Mouse (Mus musculus) left cerebral cortex, postnatal 25 days (tissue): ENCODE data around the gene Slx4. TPM values are rescaled to one million over a fixed set of nuclear protein-coding genes. Genes with fewer than 3 reads are reported as not detected.
"Not testable (repeated sequence)": the region's sequence is repeated elsewhere in the genome, so short reads cannot be mapped to it uniquely, and the experiment has no call there.

Experiments
- DNase-seq, 2 experiments: peaks; one replicate each; pipeline ENCODE4 v3.0.0; 2022; ENCODE audit warnings: low spot score in 2 of 2, mixed read lengths in 1 of 2
- intact Hi-C: fragments of 180-260 bp; cut with DNase I; formaldehyde crosslinking; loops from one replicate; pipeline ENCODE4 v1.15.1; 2025
- total RNA-seq, 2 experiments: library from RNA; stranded (reverse); gene quantifications; 2 replicates each; pipeline ENCODE4 v1.2.3; 2021

Slx4 gene
- total RNA-seq, 2 experiments from 2014 or later = 49.7 to 56.8 TPM

- intact Hi-C loops = not testable (repeated sequence)
Measured at GRCm38 (mm10) chr16:4016786-4017185, 13.2 kb upstream of the Slx4 start.

GRCm38 (mm10) chr16:4014040-4014668 is 10.6 kb upstream of the Slx4 start:
- intact Hi-C loops = no loop called here
- DNase-seq = no peak

More at GRCm38 (mm10) chr16:4016786-4017185, 13.2 kb upstream of the Slx4 start:
- not testable (repeated sequence) for DNase-seq

- intact Hi-C loops = no loop called here
- DNase-seq = no peak
Measured at GRCm38 (mm10) chr16:4012882-4013570, 9.5 kb upstream of the Slx4 start.

GRCm38 (mm10) chr16:3988410-3988809 is 15.2 kb downstream of the Slx4 start:
- no peak for DNase-seq
- intact Hi-C loops = no loop called here

GRCm38 (mm10) chr16:3983146-3983700 is 20.3 kb downstream of the Slx4 start:
- no peak for DNase-seq
- intact Hi-C loops = no loop called here

- intact Hi-C loops = no loop called here
- no peak for DNase-seq
Measured at GRCm38 (mm10) chr16:3982173-3982572, 21.4 kb downstream of the Slx4 start.

- intact Hi-C loops = no loop called here
- no peak for DNase-seq
Measured at GRCm38 (mm10) chr16:3976712-3977111, 26.9 kb downstream of the Slx4 start.

- intact Hi-C loops = no loop called here
- no peak for DNase-seq
Measured at GRCm38 (mm10) chr16:3976251-3976671, 27.3 kb downstream of the Slx4 start, which contains the start of gene Nlrc3. Nlrc3 (minus strand) TSS chr16:3976632.

GRCm38 (mm10) chr16:3975658-3976057 is 27.9 kb downstream of the Slx4 start:
- intact Hi-C loops = no loop called here
- DNase-seq = no peak

- DNase-seq, intact Hi-C loops: not testable (repeated sequence)
Measured at GRCm38 (mm10) chr16:3974456-3974855, 29.1 kb downstream of the Slx4 start.

- intact Hi-C loops = no loop called here
- DNase-seq = no peak
Measured at GRCm38 (mm10) chr16:3965534-3965933, 38.0 kb downstream of the Slx4 start.

GRCm38 (mm10) chr16:3964990-3965389 is 38.6 kb downstream of the Slx4 start:
- intact Hi-C loops = no loop called here
- no peak for DNase-seq

GRCm38 (mm10) chr16:3959261-3959660 is 44.3 kb downstream of the Slx4 start:
- no peak for DNase-seq
- intact Hi-C loops = no loop called here

- intact Hi-C loops = no loop called here
- DNase-seq = peak; percentile 14 to 46
Measured at GRCm38 (mm10) chr16:3956369-3956768, 47.2 kb downstream of the Slx4 start.

- intact Hi-C loops = no loop called here
Measured at GRCm38 (mm10) chr16:3951141-3951540, 52.4 kb downstream of the Slx4 start.

GRCm38 (mm10) chr16:3934701-3935100 is 68.9 kb downstream of the Slx4 start:
- no peak for DNase-seq
- intact Hi-C loops = no loop called here

More at GRCm38 (mm10) chr16:3951141-3951540, 52.4 kb downstream of the Slx4 start:
- no peak for DNase-seq

GRCm38 (mm10) chr16:3934091-3934490 is 69.5 kb downstream of the Slx4 start:
- intact Hi-C loops = no loop called here
- no peak for DNase-seq

- peak in 1 of 2 experiments; percentile 20 for DNase-seq
- intact Hi-C loops = no loop called here
Measured at GRCm38 (mm10) chr16:3933536-3933935, 70.0 kb downstream of the Slx4 start.

GRCm38 (mm10) chr16:3929151-3929550 is 74.4 kb downstream of the Slx4 start:
- peak; percentile 16 to 24 for DNase-seq
- intact Hi-C loops = no loop called here
